Mouse (Mus musculus): ENCODE measurements around the gene Gm6509. TPM values are rescaled to one million over a fixed set of nuclear protein-coding genes. Genes with fewer than 3 reads are reported as not detected.
"Not testable (repeated sequence)": the region's sequence is repeated elsewhere in the genome, so short reads cannot be mapped to it uniquely, and the experiment has no call there.

Gm6509 gene
- total RNA-seq (2021) = not detected

- intact Hi-C loops (cut with DNase I); DNase-seq (ENCODE audit: low spot score in 2 of 2): not testable (repeated sequence)
These were observed at the start of gene Gm6509 for GRCm38 (mm10) chr5:94623679-94624078. Gm6509 (plus strand) TSS chr5:94623979.

- DNase-seq (ENCODE audit: low spot score in 2 of 2); intact Hi-C loops (cut with DNase I): not testable (repeated sequence)
These were observed 7.5 kb upstream of the Gm6509 start, which contains the start of gene Gm3147 for GRCm38 (mm10) chr5:94616242-94616641. Gm3147 (minus strand) TSS chr5:94616342.

- DNase-seq (ENCODE audit: low spot score in 2 of 2); intact Hi-C loops (cut with DNase I): not testable (repeated sequence)
These were observed 24.3 kb downstream of the Gm6509 start, which contains the start of gene Gm6205 for GRCm38 (mm10) chr5:94648082-94648481. Gm6205 (plus strand) TSS chr5:94648382.

Other genes starting within 250 kb of the Gm6509 start
- not detected for gene Gm7682, start 178.2 kb upstream of the Gm6509 start, total RNA-seq (2021)
- not detected for gene Gm3139, start 97.7 kb upstream of the Gm6509 start, total RNA-seq (2021)
- not detected for gene Gm3147, start 7.6 kb upstream of the Gm6509 start, total RNA-seq (2021)
- not detected for gene Gm6205, start 24.4 kb downstream of the Gm6509 start, total RNA-seq (2021)
- gene Gm3183, start 241.5 kb downstream of the Gm6509 start, total RNA-seq (2021) = not detected

Measured in left cerebral cortex, postnatal 36 days (tissue).